Mouse (Mus musculus) megakaryocyte, embryonic 14.5 days (primary cell): ENCODE results near the gene Msx3.

Experiments
- FLI1 ChIP-seq: IDR thresholded peaks from 2 replicates; pipeline ENCODE4 v1.6.1; 2012; ENCODE audit warnings: low read length, inconsistent platforms, mixed read lengths
- GATA1 ChIP-seq: IDR thresholded peaks from 3 replicates; pipeline ENCODE4 v1.6.1; 2012; ENCODE audit warnings: mixed read lengths, low read length, inconsistent platforms, borderline replicate concordance

- TF ChIP-seq GATA1 (no peak), FLI1 (no peak)
Measured at GRCm38 (mm10) chr7:140078711-140079110, 29.8 kb upstream of the Msx3 start.
